Mouse (Mus musculus): ENCODE results near the gene Foxn3.

Foxn3 gene

GRCm38 (mm10) chr12:99297792-99298191, 265.6 kb downstream of the Foxn3 start:
- no peak for DNase-seq (ENCODE audit: low spot score in 2 of 2)

DNA sequence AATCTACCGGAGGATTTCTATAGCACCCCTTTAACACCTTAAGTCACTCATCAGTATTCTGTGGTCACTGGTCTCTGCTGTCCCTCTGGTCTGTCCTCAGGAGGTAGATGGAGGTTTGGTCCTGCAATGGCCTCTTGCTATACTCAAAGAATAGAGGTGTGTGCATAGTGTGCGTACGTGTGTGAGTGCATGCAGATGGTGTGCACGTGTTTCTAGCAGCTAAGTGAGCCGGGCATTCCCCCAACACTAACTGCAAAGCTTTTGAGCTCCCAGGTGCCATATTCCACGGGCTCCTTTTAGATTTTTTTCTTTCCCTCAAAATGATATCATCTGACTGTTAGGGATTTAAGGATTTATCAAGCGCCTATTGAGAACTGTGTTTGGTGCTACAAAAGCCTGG, 269.9 kb downstream of the Foxn3 start:
- no peak for DNase-seq (ENCODE audit: low spot score in 2 of 2)

DNA sequence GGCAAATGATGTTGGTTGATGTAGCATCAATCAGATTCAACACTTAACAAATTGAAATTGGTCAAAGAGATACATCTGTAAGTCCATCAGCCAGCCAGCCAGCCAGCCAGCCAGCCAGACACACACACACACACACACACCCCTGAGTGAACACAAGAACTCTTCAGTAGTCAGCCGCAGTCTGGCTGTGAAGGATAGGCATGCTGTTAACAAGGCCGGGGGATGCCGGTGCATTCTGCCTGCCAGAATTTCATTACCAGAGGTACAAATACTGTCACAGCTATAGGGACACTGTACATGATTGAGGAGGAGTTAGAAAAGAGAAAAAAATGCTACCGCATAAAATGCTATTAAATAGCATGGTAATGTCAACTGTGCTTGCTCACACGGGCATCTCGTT, 271.2 kb downstream of the Foxn3 start:
- no peak for DNase-seq (ENCODE audit: low spot score in 2 of 2)

GRCm38 (mm10) chr12:99287081-99287480, 276.3 kb downstream of the Foxn3 start:
- DNase-seq (ENCODE audit: low spot score in 2 of 2): no peak

- DNase-seq (ENCODE audit: low spot score in 2 of 2): no peak
Measured at GRCm38 (mm10) chr12:99286662-99287061, 276.7 kb downstream of the Foxn3 start.

GRCm38 (mm10) chr12:99285656-99286055, 277.7 kb downstream of the Foxn3 start:
- DNase-seq (ENCODE audit: low spot score in 2 of 2): no peak

DNA sequence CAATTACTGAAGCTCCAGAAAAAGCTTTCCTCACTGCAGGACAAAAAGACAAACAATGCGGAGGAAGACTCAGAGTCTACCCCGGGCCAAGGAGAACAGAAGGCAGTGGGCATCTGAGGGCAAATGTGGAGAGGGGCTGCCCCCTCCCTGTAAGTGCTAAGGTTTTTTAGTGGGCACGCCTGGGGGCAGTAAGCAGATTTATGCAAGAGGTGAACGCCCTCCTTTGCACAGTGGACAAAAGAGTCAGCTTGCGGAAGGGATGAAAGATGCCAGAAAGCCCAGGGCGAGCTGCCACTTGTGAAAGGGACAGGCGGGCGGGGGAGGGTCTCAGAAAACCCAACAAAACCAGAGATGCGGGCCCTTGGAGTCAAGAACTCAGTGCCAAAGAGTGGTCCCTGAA, 278.2 kb downstream of the Foxn3 start:
- DNase-seq (ENCODE audit: low spot score in 2 of 2): no peak

DNA sequence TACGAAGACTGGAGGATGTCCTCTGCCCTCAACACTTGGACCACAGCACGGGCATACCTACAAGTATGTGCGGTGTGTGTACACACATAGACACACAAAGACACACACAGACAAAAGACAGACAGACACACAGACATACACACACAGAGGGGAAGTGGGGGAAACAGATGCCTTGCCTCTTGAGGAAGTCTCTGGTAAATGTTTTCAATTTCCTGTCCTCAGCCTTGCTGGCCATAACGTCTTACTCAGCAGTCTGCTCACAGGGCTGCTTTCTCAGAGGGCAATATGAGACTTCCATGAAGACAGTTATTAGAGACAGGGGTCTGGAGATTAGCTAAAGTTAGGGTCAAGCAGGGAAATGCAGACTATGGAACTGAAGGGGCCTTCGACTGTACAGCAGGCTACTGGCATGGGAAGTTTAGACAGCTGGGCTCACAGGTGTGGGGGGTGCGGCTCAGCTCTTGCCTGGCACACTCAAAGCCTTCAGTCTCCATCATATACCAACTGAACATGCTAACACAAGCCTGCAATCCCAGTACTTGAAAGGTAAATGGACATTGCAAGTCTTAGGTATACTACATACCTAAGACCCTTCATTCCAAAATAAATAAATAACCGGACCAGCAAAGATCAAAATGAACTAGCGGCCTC, 278.8 kb downstream of the Foxn3 start:
- DNase-seq (ENCODE audit: low spot score in 2 of 2): no peak

DNA sequence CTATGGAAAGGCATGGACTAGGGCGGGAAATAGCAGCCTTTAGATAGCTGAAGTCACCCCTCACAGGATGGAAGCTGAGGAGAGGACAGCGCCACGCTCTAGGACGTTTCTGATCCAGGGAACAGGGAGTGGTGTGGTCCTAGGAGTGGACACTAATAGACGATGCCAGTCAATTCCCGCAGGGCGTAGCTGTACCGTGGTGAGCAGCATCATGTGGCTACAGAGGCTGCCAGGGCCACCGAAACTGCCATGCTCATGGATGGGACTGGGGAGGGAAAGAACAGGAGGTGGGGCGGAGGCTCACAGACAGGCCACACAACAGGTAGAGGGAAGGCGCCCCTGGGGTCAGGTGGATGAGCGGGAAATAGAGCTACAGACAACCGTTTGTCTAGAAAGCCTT, 282.6 kb downstream of the Foxn3 start:
- no peak for DNase-seq (ENCODE audit: low spot score in 2 of 2)

DNA sequence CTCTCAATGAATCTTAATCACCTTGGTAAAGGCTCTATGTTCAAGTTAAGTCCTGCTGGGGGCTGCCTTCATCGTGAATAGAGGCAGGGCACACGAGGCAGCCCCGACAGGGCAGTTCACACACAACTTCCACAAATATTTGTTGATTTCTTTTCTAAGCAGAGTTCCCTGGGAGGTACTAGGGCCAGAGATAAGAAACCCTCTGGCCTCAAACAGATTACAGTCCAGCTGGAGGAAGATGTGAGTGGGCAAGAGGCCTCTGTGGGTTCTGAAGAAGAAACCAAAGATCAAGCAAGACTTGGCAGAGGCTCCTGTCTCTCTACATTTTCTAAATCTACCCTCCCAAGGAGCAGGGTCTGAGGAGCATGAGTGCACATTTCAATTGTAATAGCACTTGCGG, 283.1 kb downstream of the Foxn3 start:
- no peak for DNase-seq (ENCODE audit: low spot score in 2 of 2)

- no peak for DNase-seq (ENCODE audit: low spot score in 2 of 2)
Measured at GRCm38 (mm10) chr12:99279426-99279825, 284.0 kb downstream of the Foxn3 start.

GRCm38 (mm10) chr12:99274589-99274988, 288.8 kb downstream of the Foxn3 start:
- no peak for DNase-seq (ENCODE audit: low spot score in 2 of 2)

GRCm38 (mm10) chr12:99269396-99269795, 294.0 kb downstream of the Foxn3 start:
- no peak for DNase-seq (ENCODE audit: low spot score in 2 of 2)

DNA sequence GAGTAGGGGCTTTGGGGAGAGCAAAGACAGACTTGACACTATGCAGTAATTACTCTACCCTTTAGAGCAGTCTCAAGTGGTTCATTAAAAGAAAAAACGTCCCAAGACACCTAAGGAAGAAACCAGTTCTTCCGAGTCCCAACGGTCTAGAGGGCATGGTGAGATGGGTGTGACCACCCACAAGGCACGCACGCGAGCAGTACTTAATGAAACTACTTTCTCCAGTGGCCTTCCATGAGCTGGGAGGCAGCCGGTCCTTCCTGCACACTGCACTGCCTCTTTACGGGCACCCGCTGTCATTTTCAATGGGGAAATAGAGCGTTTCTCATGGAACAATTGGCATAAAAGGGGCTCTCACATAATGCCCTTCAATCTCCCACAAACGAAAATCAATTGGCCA, 294.4 kb downstream of the Foxn3 start:
- DNase-seq (ENCODE audit: low spot score in 2 of 2): no peak

- DNase-seq (ENCODE audit: low spot score in 2 of 2): no peak
Measured at GRCm38 (mm10) chr12:99267732-99268131, 295.6 kb downstream of the Foxn3 start.

DNA sequence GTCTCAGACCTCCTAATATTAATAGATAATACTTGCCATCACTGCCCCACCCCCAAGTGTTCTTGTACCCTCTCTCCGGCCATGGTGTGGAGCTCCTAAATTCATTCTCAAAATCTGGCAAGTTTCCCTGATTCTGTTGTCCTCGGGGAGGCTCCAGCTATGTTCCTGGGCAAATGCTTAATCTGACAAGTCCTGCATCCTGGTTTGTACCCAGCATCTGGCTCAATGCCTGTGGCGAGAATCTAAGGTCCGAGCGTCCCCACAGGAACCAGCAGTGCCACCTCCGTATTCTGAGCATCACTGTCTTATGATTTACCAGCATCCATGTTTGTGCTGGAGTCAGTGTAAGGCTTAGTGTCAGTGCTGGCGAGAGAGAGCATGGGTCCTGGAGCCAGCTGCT, 296.9 kb downstream of the Foxn3 start:
- DNase-seq (ENCODE audit: low spot score in 2 of 2): no peak

DNA sequence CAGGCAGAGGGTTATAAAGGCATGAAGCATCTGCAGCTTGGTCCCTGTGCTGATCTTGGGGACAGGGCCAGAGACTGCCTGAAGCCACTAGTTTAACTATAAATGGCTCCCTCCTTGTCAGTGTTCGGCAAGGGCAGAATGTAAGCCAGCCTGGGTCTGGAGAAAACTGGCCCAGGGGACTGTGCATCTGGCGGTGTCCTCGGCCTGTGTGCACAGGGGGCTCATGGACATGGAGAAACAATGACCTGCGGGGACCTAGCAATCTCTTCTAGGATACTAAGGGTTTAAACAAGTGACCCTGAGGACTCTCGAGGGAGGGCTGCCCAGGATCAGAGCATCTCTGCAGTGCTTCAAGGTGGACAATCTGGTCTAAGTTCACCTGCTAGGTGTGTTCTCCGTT, 297.6 kb downstream of the Foxn3 start:
- no peak for DNase-seq (ENCODE audit: low spot score in 2 of 2)

DNA sequence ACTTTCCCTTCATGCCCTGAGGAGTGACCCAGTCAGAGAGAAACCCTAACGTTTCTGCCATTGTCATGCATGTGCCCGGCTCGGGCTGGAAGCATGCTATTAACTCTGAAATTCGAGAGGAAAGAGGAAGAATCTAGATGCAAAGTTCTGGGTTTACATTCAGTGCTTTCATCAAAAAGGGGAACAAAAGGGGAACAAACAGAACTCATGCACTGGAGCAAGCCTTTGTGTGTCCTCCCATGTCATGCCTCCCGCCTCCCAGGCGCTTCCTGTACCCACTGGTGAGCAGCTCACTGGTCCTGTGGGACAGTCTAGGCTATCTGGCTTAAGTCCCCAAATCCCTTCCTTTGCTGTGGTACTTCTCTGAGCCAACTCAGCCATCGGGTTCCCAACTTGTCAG, 299.0 kb downstream of the Foxn3 start:
- DNase-seq (ENCODE audit: low spot score in 2 of 2): no peak

- DNase-seq (ENCODE audit: low spot score in 2 of 2): no peak
Measured at GRCm38 (mm10) chr12:99263592-99264335, 299.6 kb downstream of the Foxn3 start.

DNA sequence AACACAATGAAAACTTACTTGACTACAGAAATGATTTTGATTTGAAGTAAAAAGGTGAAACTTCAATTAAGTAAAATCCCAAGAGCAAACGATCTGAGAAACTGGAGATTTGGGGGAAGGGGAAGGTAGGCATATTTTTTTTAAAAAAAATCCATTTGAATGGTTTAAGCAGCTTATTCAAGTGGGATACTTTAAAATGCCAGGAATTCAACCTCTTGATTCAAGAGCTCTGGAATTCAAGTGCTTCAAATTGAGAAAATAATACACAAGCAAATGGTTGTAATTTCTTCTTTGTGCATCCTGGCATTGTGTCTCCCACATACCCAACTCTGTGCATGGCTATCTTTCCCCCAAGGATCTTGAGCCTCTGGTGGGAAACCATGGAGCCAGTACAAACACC, 300.5 kb downstream of the Foxn3 start:
- no peak for DNase-seq (ENCODE audit: low spot score in 2 of 2)

GRCm38 (mm10) chr12:99262066-99262599, 301.2 kb downstream of the Foxn3 start:
- no peak for DNase-seq (ENCODE audit: low spot score in 2 of 2)

- DNase-seq (ENCODE audit: low spot score in 2 of 2): no peak
Measured at GRCm38 (mm10) chr12:99260171-99260570, 303.2 kb downstream of the Foxn3 start.

- DNase-seq (ENCODE audit: low spot score in 2 of 2): no peak
Measured at GRCm38 (mm10) chr12:99257570-99257969, 305.8 kb downstream of the Foxn3 start.

All from frontal cortex, postnatal 25 days (tissue).